Mouse (Mus musculus) c-Kit-positive CD71-positive TER-119-positive erythroid progenitor cells, embryonic 14.5 days (primary cell): ENCODE measurements around the gene Mavs.
A peak's percentile ranks its signal among the peaks of the same experiment; 100 is the strongest.

Experiments
- DNase-seq: peaks from one replicate; pipeline ENCODE4 v3.0.0-alpha.2; 2013; ENCODE audit warnings: low spot score

Mavs gene

GRCm38 (mm10) chr2:131233307-131234126 is at the start of gene Mavs:
Mavs (plus strand) TSS chr2:131234063.
- peak; percentile 95 for DNase-seq

GRCm38 (mm10) chr2:131186343-131186742 is 47.5 kb upstream of the Mavs start:
- DNase-seq: no peak

- DNase-seq: peak; percentile 87
Observed at GRCm38 (mm10) chr2:131186771-131187601, 46.9 kb upstream of the Mavs start, which contains the start of the genes Cdc25b and Spef1. Cdc25b (plus strand) TSS chr2:131186949. Spef1 (minus strand) TSS chr2:131187282.

GRCm38 (mm10) chr2:131187602-131187922 is 46.3 kb upstream of the Mavs start:
- no peak for DNase-seq

GRCm38 (mm10) chr2:131188311-131188710 is 45.6 kb upstream of the Mavs start:
- no peak for DNase-seq

GRCm38 (mm10) chr2:131189521-131190309 is 44.1 kb upstream of the Mavs start:
- DNase-seq: peak; percentile 64

- DNase-seq: no peak
Observed at GRCm38 (mm10) chr2:131190344-131191004, 43.4 kb upstream of the Mavs start.

GRCm38 (mm10) chr2:131191005-131191390 is 42.9 kb upstream of the Mavs start:
- no peak for DNase-seq

GRCm38 (mm10) chr2:131196606-131197316 is 37.1 kb upstream of the Mavs start:
- no peak for DNase-seq

DNA sequence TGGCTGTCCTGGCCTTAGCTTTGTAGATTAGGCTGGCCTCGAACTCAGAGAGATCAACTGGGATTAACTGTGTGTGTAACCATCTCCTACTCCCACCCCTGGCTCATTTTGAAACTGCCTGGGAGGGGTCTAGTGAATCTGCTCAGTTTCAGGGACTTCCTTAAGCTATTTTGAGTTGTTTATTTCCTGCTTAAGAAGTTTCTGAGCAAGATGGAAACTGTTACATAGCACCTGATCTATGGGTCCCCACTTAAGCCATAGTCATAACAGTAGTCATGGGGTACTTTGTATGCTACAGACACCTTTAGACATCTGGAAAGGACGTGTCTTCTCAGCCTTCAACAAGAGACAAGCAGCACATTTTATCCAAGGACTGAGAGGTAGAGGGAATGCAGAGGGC is 33.2 kb upstream of the Mavs start:
- DNase-seq: no peak

GRCm38 (mm10) chr2:131201262-131201661 is 32.6 kb upstream of the Mavs start:
- DNase-seq: no peak

DNA sequence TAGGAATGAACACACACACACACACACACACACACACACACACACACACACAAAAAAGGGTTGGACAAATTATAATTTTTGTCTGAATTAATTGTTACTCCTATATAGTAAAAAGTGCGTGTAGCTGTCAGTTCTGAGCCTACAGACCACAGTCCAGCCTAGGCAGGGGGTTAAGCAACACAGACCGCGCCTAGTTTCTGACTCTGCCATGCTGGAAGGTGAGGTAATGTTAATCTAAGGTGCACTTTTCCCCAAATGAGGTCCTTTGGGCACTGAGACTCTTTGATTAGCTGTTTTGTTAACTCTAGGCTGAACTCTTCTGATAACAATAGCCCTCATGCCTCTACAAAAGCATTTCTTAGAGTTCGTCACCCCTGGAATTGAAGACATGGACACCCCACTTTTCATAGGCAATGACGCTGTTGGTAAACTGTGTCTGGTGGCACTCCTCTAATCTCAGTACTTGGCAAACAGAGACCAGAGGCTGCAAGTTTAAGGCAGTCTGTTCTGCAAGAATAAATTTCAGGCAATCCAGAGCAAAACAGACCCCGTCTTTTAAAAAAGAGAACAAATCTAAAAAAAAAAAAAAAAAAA is 29.9 kb upstream of the Mavs start:
- DNase-seq: no peak

- DNase-seq: no peak
Observed at GRCm38 (mm10) chr2:131204410-131204981, 29.4 kb upstream of the Mavs start.

GRCm38 (mm10) chr2:131205521-131206182 is 28.2 kb upstream of the Mavs start:
- peak; percentile 95 for DNase-seq

- no peak for DNase-seq
Observed at GRCm38 (mm10) chr2:131206778-131207177, 27.1 kb upstream of the Mavs start, which contains the start of gene Ap5s1. Ap5s1 (plus strand) TSS chr2:131207078.

DNA sequence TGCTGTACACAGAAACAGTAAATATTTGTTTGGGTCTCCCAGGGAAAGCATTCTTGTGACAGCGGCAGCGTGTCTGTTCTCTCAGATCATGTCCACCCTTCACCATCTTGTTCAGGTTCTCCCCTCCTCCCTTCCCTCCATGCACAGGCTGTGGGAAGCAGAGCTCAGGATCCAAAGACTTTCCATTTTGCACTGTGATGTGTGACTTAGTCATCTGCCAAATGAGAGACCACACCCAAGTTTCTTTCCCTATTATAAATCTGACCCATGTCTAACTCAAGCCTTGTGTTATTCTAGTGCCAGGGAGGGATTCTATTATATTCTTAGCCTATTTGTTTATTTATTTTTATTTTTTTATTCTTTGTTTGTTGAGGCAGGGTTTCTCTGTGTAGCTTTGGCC is 25.5 kb upstream of the Mavs start:
- DNase-seq: no peak

GRCm38 (mm10) chr2:131209125-131209795 is 24.6 kb upstream of the Mavs start:
- DNase-seq: no peak

DNA sequence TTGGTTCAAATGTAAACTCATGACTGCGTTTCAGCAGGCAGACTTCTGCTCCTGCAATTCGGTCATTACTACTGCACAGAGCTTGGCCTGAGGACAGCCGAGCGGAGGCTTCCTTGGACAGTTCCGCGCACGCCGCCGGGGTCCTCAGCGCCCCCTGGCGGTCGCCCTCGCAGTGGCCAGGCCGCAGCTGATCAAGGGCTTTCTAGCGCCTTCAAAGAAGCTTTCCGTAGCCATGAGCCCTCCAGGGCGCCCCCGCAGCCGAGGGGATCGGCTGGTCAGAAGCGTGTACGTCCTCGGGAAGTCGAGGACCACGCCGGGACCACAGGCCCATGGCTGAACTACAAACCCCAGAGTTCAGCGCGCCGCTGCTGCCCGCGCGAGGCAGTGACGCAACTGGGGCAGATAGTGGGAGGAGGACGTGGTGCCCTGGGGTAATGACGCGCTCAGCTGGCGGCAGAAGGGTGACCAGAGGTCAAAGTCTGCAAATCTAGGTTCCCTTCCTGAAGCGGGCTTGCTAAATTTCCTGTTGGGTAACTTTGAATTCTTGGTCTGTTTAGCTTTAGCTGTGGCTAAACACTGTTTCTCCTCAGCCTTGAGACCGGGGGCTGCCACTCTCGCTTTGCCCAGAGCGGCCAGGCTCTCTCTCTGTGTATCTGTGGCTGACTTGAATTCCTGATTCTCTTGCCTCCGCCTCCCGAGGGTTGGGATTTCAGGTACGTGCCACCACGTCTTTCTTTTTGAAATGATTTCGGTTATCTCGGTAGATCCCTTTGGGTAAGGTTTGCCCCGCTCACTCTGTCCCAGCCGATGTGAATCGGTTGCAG is 23.7 kb upstream of the Mavs start:
- DNase-seq: peak; percentile 88
